ENCODE assay signal across 25 mouse cellular contexts in genomic region chr6:147260766-147261165, GRCm38 (mm10). TPM values are rescaled to one million over a fixed set of nuclear protein-coding genes. Genes with fewer than 3 reads are reported as not detected.
A peak's percentile ranks its signal among the peaks of the same experiment; 100 is the strongest.
DNase-seq lines count a peak whose midpoint lies in the region; ATAC-seq and TF ChIP-seq lines count a peak whose summit lies in the region.
"Had no signal": no experiment of that assay in that cellular context is flagged by ENCODE, and none has a peak within 500 bp of the region (broad histone marks: within the 10 kb centered on the region; RNA-seq: fewer than 3 reads in every experiment).

No protein-coding gene starts in this region.

- peaks cover 28% of the 10 kb centered on the region for H3K4me1 ChIP-seq in limb, embryonic 13.5 days

- in situ Hi-C loops in Patski (cut with MboI; ENCODE audit: low pct_unique_long_range_greater_than_20kb) = no loop called here

- CTCF ChIA-PET in Patski (lab: Charles Lee) = interaction anchor here (1.6 to 2.2 kb wide), 2 partner anchors 13 to 20 kb away, joined by 7 to 11 read pairs; no protein-coding TSS in a partner anchor

- no peaks in the 10 kb centered on the region for H3K9me3 ChIP-seq in limb, embryonic 13.5 days
- H3K9me3 ChIP-seq: G1E; heart, embryonic 10.5 days; limb, embryonic 15.5 days; midbrain, embryonic 15.5 days; neural tube, embryonic 13.5 days had no signal

- peaks cover 14% of the 10 kb centered on the region for H3K27me3 ChIP-seq in Patski
- H3K27me3 ChIP-seq in limb, embryonic 13.5 days = peaks cover 49% of the 10 kb centered on the region
- H3K27me3 ChIP-seq: CH12.LX had no signal

- ATAC-seq in Patski = peak; percentile 95
- no peak for ATAC-seq in limb, embryonic 13.5 days (ENCODE audit: low FRiP score, low read depth)
- ATAC-seq: hindbrain, postnatal 0 days; intestine, embryonic 16.5 days; midbrain, embryonic 15.5 days had no signal

- no peak for TF ChIP-seq CTCF in Patski (IDR thresholded peaks at IDR 0.05)

- WGBS in limb, embryonic 13.5 days = 67% methylated on average over 3 of the region's 3 CpGs

- no peak overlapping the region for H3K9ac ChIP-seq in limb, embryonic 13.5 days
- H3K9ac ChIP-seq: limb, embryonic 15.5 days; liver, embryonic 14.5 days; midbrain, embryonic 15.5 days; neural tube, embryonic 13.5 days had no signal

- POLR2A ChIA-PET in Patski (lab: Charles Lee) = no interaction called here

- H3K36me3 ChIP-seq in limb, embryonic 13.5 days = no peaks in the 10 kb centered on the region; the same call in 1 of the 2 replicates
- H3K36me3 ChIP-seq: G1E; heart, embryonic 10.5 days; limb, embryonic 15.5 days; midbrain, embryonic 15.5 days; neural tube, embryonic 13.5 days had no signal

- H3K27ac ChIP-seq in limb, embryonic 13.5 days = no peak overlapping the region
- H3K27ac ChIP-seq: heart, embryonic 10.5 days; hindbrain, postnatal 0 days; layer of hippocampus, adult 2 months; limb, embryonic 15.5 days; liver, embryonic 14.5 days; macrophage; midbrain, embryonic 15.5 days; neural tube, embryonic 13.5 days had no signal

- H3K4me2 ChIP-seq in limb, embryonic 13.5 days (replicated peaks) = peak overlapping the region; percentile 41
- H3K4me2 ChIP-seq: limb, embryonic 15.5 days; midbrain, embryonic 15.5 days; neural tube, embryonic 13.5 days had no signal

- peak; percentile 10 for DNase-seq in adrenal gland, adult 2 months
- no peak for DNase-seq in adrenal gland, adult 18-20 months (ENCODE audit: low spot score in 2 of 2)
- DNase-seq in 3134 (ENCODE audit: extremely low read depth, insufficient read length, low spot score) (peak; percentile 67), Patski (ENCODE audit: low read depth, low spot score) (peak; percentile 68)
- DNase-seq in cerebellum, adult 9-10 months = no peak
- DNase-seq in urinary bladder, postnatal 36 days (ENCODE audit: low spot score in 2 of 2) = no peak
- DNase-seq: cerebellum, adult 11-12 months; cerebellum, postnatal 14 days; kidney, adult 9 months; kidney, postnatal 25 days; right cerebral cortex, postnatal 4 days; thymus, postnatal 25 days had no signal

- peak overlapping the region; percentile 52; the same call in 1 of the 2 replicates for H3K4me3 ChIP-seq in limb, embryonic 13.5 days
- H3K4me3 ChIP-seq: heart, embryonic 10.5 days; layer of hippocampus, adult 2 months; midbrain, embryonic 15.5 days; neural tube, embryonic 13.5 days had no signal

RNA-seq across cellular contexts. Expression of gene Pthlh, which starts 3.2 kb away (rescaled TPM):
- total RNA-seq in adrenal gland, adult 2 months (2021) = under 1 TPM in 1 of 2 experiments, not detected in 1; 0.93 TPM
- polyA plus RNA-seq in adrenal gland, adult 2 months (2012; rRNA removed) = 0.27 and 0.55 TPM in 2 replicates
- 1 to 10 TPM in 1 of 2 experiments, under 1 TPM in 1; 0.23 to 1.3 TPM for total RNA-seq in adrenal gland, adult 18-20 months (2021)
- 0.08 TPM for polyA plus RNA-seq in Patski (2021)
- polyA plus RNA-seq in limb, embryonic 13.5 days (2015; fragmentation: Nextera tagmentation; extraction: Ambion mirVana) = 13.6 and 16.0 TPM in 2 replicates
- total RNA-seq: CH12.LX; G1E; hematopoietic stem cell, adult 5-6 weeks had no signal
- polyA plus RNA-seq: G1E; liver, embryonic 14.5 days; macrophage had no signal

Comparison
In these comparisons a context has a peak if more than half of its experiments do, and no peak if none do; other contexts are left out.
1. DNase-seq: peak in adrenal gland, adult 2 months (single experiment), 3134 (single experiment) and Patski (single experiment); none in adrenal gland, adult 18-20 months (0 of 2), cerebellum, adult 9-10 months (single experiment) and urinary bladder, postnatal 36 days (0 of 2).